Mouse (Mus musculus) c-Kit-negative CD71-positive TER-119-positive erythroid progenitor cells, embryonic 14.5 days (primary cell): ENCODE measurements around the gene Pik3cd.

Experiments used
- DNase-seq: peaks from one replicate; pipeline ENCODE4 v3.0.0-alpha.2; 2013; ENCODE audit warnings: low read depth, low spot score

Gene Pik3cd

GRCm38 (mm10) chr4:149724916-149725470 lies 22.6 kb upstream of the Pik3cd start:
- DNase-seq, result no peak

- DNase-seq, result no peak
Measured at GRCm38 (mm10) chr4:149723855-149724731, 21.7 kb upstream of the Pik3cd start.

GRCm38 (mm10) chr4:149723021-149723390 lies 20.6 kb upstream of the Pik3cd start:
- no peak for DNase-seq

- no peak for DNase-seq
Measured at GRCm38 (mm10) chr4:149722104-149723020, 20.0 kb upstream of the Pik3cd start.

GRCm38 (mm10) chr4:149721163-149721562 lies 18.8 kb upstream of the Pik3cd start:
- DNase-seq, result no peak

- no peak for DNase-seq
Measured at GRCm38 (mm10) chr4:149719686-149720085, 17.3 kb upstream of the Pik3cd start.

- no peak for DNase-seq
Measured at GRCm38 (mm10) chr4:149714542-149714941, 12.2 kb upstream of the Pik3cd start.

- no peak for DNase-seq
Measured at GRCm38 (mm10) chr4:149711955-149712354, 9.6 kb upstream of the Pik3cd start.

GRCm38 (mm10) chr4:149711485-149711884 lies 9.1 kb upstream of the Pik3cd start:
- no peak for DNase-seq

GRCm38 (mm10) chr4:149710510-149710909 lies 8.1 kb upstream of the Pik3cd start:
- no peak for DNase-seq

GRCm38 (mm10) chr4:149705941-149706340 lies 3.6 kb upstream of the Pik3cd start:
- no peak for DNase-seq

GRCm38 (mm10) chr4:149705298-149705697 lies 2.9 kb upstream of the Pik3cd start:
- no peak for DNase-seq

GRCm38 (mm10) chr4:149701426-149702209 lies 753 bp downstream of the Pik3cd start:
- DNase-seq, result peak; percentile 15

- DNase-seq, result no peak
Measured at GRCm38 (mm10) chr4:149699953-149700352, 2.4 kb downstream of the Pik3cd start.

GRCm38 (mm10) chr4:149698197-149698821 lies 4.1 kb downstream of the Pik3cd start:
- no peak for DNase-seq

GRCm38 (mm10) chr4:149697506-149698196 lies 4.7 kb downstream of the Pik3cd start:
- DNase-seq, result no peak

- no peak for DNase-seq
Measured at GRCm38 (mm10) chr4:149696189-149696971, 6.0 kb downstream of the Pik3cd start.

- DNase-seq, result no peak
Measured at GRCm38 (mm10) chr4:149691368-149691767, 11.0 kb downstream of the Pik3cd start.

- no peak for DNase-seq
Measured at GRCm38 (mm10) chr4:149690828-149691280, 11.5 kb downstream of the Pik3cd start.
